Mouse (Mus musculus): ENCODE measurements at regions not wholly inside any gene's neighbourhood (a gene's known extent, or its start where the extent isn't known, plus 50 kb on each side); places are given as distances from the start of the nearest gene placed in this dataset.

- TF ChIP-seq ZC3H11A (IDR thresholded peaks at IDR 0.05; ENCODE audit: borderline replicate concordance, low read depth, low read length) = no peak
- no peak for TF ChIP-seq HCFC1 (IDR thresholded peaks at IDR 0.05; ENCODE audit: borderline replicate concordance, insufficient read depth, low read length)
- no peak for TF ChIP-seq MAFK (IDR thresholded peaks at IDR 0.05; ENCODE audit: insufficient read depth, low read depth, low read length)
Measured at GRCm38 (mm10) chr19:49739483-49740175, 938.8 kb downstream of the Sorcs1 start.
